Mouse (Mus musculus) B cell, adult 2 months (primary cell): ENCODE data around the gene Adprhl1.

Source experiments
- DNase-seq, 2 experiments: peaks; one replicate each; pipeline ENCODE4 v3.0.0; 2022

Adprhl1 gene

DNA sequence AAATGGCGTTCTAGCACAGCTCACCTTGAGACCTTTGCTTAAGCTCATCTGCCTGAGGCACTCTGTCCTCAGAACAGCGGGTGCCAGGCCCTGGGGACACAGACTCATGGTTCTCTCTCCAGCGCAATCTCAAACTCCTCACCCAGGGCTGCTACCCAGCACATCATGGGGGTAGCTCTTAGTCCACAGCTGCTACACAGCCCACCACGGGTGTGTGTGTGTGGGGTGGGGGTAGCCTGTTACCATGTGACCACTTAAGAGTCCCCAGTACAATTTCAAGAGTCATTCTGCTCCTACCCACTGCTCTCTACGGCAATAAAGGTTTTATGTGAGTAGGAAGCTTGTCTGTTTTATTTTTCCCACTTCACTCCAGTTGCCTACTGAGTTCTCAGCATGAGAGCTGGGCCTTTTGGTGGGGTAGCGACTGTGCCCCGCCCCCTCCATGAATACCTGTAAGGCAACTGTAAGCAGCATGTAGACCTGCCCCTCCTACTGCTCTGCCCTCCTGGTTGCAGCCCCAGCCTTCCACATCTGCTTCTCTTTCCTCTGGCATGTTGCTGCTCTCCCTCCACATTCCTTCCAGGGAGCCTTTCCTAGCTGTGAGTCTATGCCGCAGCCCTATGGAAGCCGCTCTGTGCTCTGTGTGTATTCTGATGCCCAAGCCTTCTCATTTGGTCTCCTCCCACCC is 24.9 kb downstream of the Adprhl1 start:
- no peak for DNase-seq

DNA sequence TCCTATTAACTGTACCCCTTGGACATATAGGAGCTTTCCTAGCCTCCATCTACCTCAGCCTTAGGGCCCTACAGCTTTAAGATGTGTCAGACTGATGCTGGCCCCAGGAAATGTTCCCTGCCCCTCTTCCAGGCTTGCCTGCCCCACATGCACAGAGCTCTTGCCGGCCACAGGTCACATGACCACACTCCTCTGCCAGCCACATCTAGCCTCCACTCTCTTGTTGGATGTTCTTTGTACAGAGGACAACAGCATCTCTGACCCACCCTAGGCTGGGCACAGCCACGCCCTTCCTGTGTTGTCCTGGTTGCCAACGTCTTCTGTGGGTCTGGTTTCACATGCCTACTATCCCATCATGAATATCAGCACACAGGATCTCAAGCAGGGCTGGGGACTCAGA is 26.8 kb downstream of the Adprhl1 start:
- no peak for DNase-seq

DNA sequence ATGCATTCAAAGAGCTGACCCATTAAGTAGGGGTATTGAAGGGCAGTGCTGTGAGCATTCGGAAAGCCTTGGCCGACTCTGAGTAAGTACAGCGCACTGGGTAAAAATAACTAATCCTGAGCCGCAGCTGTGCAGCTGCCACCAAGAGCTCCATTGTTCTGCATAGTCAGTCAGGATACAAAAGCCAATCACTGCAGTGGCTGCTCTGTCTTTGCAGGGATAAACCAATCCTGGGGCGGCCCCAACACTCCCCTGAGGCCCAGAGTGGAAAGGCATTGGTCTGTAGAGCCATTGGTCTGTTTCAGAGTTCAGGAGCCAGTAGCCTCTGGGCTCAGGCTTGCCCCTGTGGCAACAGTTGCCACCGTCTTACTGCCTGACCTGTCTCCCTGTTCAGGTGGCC is 27.7 kb downstream of the Adprhl1 start:
- no peak for DNase-seq

GRCm38 (mm10) chr8:13224426-13224825 is 29.5 kb downstream of the Adprhl1 start:
- no peak for DNase-seq

GRCm38 (mm10) chr8:13218441-13218840 is 35.5 kb downstream of the Adprhl1 start:
- no peak for DNase-seq

GRCm38 (mm10) chr8:13217986-13218385 is 36.0 kb downstream of the Adprhl1 start:
- no peak for DNase-seq

DNA sequence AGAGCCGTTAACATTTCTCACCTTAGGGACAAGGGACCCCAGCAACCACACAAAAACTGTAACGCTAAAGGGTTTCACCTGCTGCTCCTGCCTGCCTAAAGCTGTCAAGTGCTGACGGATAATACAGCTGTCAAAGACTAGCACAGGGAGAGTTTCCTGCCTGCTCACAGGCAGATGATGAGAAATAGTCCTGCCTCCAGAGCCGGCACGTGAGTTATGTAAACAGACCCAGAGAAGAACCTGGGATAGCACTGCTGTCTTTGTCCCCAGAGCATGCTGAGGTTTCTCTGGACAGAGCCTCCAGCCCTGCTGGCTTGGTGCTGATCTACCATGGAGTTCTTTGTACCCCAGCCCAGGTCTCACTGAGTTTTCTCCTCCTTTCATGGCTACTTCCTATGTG is 36.9 kb downstream of the Adprhl1 start:
- DNase-seq = no peak

DNA sequence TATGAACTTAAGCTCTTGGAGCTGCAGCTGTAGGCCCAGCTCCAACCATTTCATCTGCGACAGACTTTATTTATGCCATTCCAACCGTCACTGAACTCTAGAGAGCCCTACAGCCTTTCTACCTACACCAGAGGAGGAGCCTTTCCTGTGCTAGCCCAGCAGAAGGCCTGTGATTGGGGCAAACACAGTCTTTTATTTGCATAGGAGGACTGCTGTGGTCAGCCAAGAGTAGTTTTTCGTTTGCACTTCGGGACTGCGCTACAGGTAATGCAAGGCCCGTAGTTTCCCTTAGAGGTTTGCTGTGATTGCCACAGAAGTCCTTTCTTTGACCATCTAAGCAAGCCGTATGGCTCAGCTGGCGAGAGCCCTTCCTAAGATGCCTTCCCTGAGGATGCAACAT is 37.6 kb downstream of the Adprhl1 start:
- no peak for DNase-seq

- peak; percentile 81 to 84 for DNase-seq
Measured at GRCm38 (mm10) chr8:13213479-13214268, 40.3 kb downstream of the Adprhl1 start.

DNA sequence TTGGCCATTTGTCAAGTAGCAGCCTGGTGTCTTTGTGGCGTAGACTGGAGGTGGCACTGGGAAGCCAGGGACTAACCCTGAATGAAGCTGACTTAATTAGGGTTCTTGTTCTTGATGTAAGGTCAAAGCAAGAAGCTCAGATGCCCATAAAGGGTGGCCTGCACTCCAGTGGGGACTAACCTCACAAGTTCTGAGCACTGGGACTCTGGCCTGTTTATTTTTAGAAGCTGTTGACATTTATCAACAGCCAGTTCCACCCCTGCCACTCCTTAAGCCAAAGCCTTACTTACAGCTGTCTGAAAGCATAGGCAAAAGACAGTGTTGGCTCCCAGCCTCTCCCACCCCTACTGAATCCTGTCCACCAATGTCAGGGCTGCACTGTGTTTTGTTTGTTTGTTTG is 44.2 kb downstream of the Adprhl1 start:
- no peak for DNase-seq

DNA sequence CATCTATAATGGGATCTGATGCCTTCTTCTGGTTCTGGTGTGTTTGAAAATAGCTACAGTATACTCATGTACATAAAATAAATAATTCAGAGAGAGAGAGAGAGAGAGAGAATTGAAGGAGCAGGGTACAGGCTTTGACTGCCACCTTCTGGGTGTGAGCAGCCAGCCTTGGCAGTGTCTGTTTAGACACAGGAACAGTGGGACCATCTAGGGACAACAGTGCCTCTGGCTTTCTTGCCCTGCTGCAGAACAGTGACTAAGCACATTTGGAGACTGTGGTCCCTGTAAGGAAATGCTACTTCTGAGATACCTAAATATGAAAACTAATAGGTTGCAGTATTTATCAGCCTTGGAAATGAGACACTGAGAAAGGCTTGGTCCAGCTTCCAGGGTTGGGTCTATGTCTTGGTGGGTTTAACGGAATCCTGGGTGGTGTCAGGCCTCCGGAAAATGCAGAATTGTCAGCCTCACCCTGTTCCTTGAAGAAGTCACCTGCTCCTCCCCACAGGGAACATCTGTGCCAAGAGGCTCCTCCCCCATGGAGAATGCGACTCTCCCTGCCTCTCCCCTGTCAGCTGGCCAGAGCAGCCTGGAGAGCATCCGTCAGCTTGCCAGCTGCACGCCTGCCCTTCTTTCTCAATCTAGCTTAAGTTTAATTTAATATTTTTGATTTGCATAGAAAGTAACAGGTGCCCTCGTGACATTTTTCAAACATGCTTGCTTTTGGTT is 45.2 kb downstream of the Adprhl1 start:
- DNase-seq = no peak

GRCm38 (mm10) chr8:13206290-13206689 is 47.7 kb downstream of the Adprhl1 start:
- no peak for DNase-seq

GRCm38 (mm10) chr8:13205311-13205710 is 48.7 kb downstream of the Adprhl1 start:
- no peak for DNase-seq

DNA sequence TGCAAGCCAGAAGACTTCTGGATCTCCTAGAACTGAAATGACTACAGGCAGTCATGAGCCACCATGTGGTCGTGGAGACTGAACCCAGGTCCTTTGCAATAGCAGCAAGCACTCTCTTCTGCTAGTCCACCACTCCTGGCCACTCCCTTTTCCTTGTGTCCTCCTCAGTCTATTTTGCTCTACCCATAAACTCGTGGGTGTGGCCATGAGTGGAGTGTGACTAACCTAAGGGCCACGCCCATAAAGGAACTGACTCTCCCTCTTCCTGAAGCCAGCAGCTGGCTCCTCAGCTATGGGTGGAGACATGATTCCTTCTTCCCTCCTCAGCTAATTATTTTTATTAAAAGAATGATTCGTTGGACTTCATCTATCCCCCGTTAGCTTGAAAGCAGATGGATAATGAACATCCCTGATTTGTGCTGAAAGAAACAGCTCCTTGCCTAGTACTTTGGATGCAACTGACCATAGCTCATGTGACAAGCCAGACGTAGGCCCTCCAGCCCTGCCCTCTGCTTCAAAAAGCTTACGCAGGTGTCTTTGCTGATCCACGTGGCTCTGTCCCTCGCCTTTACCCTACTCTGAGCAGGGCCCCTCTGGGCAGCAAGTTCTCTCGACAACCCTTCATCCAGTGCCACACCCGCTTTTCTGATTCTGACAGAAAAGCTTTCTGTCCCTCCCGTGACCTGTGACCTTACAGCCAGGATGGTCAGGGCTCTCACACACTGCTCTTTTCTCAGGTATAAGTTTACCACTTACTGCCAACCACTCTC is 49.4 kb downstream of the Adprhl1 start:
- no peak for DNase-seq

- peak in 1 of 2 experiments; percentile 13 for DNase-seq
Measured at GRCm38 (mm10) chr8:13203472-13203871, 50.5 kb downstream of the Adprhl1 start.

DNA sequence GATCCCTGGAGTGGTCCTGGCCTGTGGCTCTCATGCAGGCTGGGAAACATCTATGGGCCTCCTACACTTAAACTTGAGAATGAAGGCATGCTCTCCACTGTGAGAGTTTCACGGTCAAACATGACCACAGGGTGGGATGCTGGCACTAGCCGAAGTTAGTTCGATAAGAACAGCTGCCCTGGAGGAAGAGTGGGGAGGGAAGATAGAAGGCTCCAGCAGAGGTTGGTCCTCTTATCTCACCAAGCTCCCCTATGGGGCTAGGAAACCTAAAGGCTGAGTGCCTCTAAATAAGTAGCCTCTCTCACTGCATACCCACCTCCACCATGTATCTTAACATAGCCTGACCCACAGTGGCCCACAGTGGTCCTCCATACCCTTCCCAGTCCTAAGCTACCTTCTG is 51.2 kb downstream of the Adprhl1 start:
- no peak for DNase-seq

GRCm38 (mm10) chr8:13202041-13202440 is 51.9 kb downstream of the Adprhl1 start:
- no peak for DNase-seq

DNA sequence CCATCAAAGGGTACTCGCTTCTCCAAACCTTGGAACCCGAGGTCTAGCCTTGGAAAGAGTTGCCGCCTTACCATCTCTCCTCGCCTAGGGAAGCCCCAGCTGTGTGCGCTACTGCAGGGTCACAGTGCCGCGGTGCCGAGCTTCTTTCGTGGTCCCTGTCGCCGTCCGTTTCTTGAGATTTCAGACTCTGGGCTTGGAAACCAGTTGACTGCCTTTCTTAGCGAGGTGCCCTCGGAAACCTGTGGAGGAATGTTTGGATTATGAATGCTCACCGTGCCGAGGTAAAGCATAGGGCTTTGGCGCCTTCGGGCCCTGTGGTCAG is 53.0 kb downstream of the Adprhl1 start:
- DNase-seq = no peak

DNA sequence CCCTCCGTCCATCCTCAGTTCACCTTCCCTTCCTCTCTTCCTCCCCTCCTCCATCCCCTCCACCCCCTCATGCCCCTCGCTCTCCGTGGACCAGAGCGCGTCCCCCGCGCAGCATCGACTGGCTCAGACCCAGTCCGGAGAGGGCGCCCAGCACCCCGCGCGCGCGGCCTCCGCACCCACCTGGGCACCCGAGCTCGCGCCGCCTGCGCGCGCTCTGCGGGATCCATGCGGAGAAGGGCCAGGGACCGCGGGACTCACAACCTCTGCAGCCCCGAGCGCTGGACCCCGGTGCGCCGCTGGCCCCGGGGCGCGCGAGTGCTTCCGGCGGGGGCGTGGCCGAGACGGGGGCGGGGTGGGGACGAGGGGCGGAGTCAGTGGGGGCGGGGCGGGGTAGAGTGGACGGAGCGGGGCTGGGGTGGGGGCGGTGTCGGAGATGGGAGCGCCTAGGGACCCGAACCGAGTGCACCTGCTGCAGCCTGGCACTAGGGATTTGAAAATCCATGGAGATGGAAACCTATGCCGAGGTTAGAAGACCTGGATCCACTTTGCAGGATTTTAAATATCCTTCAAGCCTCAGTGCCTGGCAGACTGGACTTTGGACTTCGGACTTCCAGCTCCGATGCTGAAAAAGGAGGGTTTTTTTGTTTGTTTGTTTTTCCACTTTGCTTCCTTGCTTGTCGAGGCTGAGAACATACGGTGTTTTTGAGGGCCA is 53.5 kb downstream of the Adprhl1 start, which contains the start of gene Grtp1:
TSS of gene Grtp1 (minus strand) at position 320 of the 712 bp plus-strand sequence.
- DNase-seq = peak in 1 of 2 experiments; percentile 20

GRCm38 (mm10) chr8:13199385-13200061 is 54.4 kb downstream of the Adprhl1 start:
- no peak for DNase-seq

- no peak for DNase-seq
Measured at GRCm38 (mm10) chr8:13197493-13197892, 56.5 kb downstream of the Adprhl1 start.

- no peak for DNase-seq
Measured at GRCm38 (mm10) chr8:13194818-13195217, 59.1 kb downstream of the Adprhl1 start.
